Mouse (Mus musculus) lung, postnatal 0 days (tissue): ENCODE measurements around the gene Iqca. TPM values are rescaled to one million over a fixed set of nuclear protein-coding genes. Genes with fewer than 3 reads are reported as not detected.
A peak's percentile ranks its signal among the peaks of the same experiment; 100 is the strongest.

Experiments
- ATAC-seq: fragments of 200-750 bp; cut with Nextera tagmentation; 2 replicates; pipeline ENCODE4 v1.8.0; 2017; ENCODE audit warnings: moderate library complexity
- DNase-seq: peaks from one replicate; pipeline ENCODE4 v3.0.0-alpha.2; 2016; ENCODE audit warnings: low spot score
- H3K27ac ChIP-seq: fragments of 300-500 bp; sonication (generic); 2 replicates; pipeline ENCODE4 v1.5.1; 2014; ENCODE audit warnings: antibody characterized with exemption, mild to moderate bottlenecking, low read length, mixed read lengths
- H3K27me3 ChIP-seq: fragments of 300-500 bp; sonication (generic); replicated peaks from 2 replicates; pipeline ENCODE4 v1.6.1; 2014; ENCODE audit warnings: low read length, mixed read lengths; ENCODE audit not compliant: insufficient read depth
- H3K36me3 ChIP-seq: fragments of 300-500 bp; sonication (generic); 2 replicates; pipeline ENCODE4 v1.6.1; 2014; ENCODE audit warnings: low read length, mixed read lengths; ENCODE audit not compliant: insufficient read depth
- H3K4me1 ChIP-seq: fragments of 300-500 bp; sonication (generic); 2 replicates; pipeline ENCODE4 v1.6.1; 2014; ENCODE audit warnings: antibody characterized with exemption, low read depth, low read length, mixed read lengths; ENCODE audit not compliant: insufficient read depth
- H3K4me2 ChIP-seq: fragments of 300-500 bp; sonication (generic); replicated peaks from 2 replicates; pipeline ENCODE4 v1.6.1; 2014; ENCODE audit warnings: low read depth, mild to moderate bottlenecking, low read length, moderate library complexity, mixed read lengths
- H3K4me3 ChIP-seq: fragments of 300-500 bp; sonication (generic); 2 replicates; pipeline ENCODE4 v1.5.1; 2014; ENCODE audit warnings: low read depth, low read length
- H3K9ac ChIP-seq: fragments of 300-500 bp; sonication (generic); replicated peaks from 2 replicates; pipeline ENCODE4 v1.6.1; 2014; ENCODE audit warnings: low read depth, mild to moderate bottlenecking
- H3K9me3 ChIP-seq: fragments of 300-500 bp; sonication (generic); 2 replicates; pipeline ENCODE4 v1.6.1; 2016; ENCODE audit warnings: low read length, mixed read lengths
- CTCF ChIP-seq: IDR thresholded peaks from 2 replicates; pipeline ENCODE4 v1.5.1; 2016; ENCODE audit warnings: antibody characterized with exemption, mild to moderate bottlenecking
- EP300 ChIP-seq: IDR thresholded peaks from 2 replicates; pipeline ENCODE4 v1.6.1; 2016; ENCODE audit warnings: antibody characterized with exemption, mild to moderate bottlenecking, control low read depth
- WGBS: fragments of 180-500 bp; shearing (Covaris S2); extraction: QIAGEN DNeasy Blood & Tissue Kit; methylation state at CpG from one replicate; pipeline ENCODE4 v1.1.7; 2014; 5-methylcytosine and 5-hydroxymethylcytosine counted together
- polyA plus RNA-seq: library from polyadenylated mRNA; unstranded; fragments of >200 nt; fragmentation: Nextera tagmentation; extraction: Ambion mirVana; gene quantifications from 2 replicates; pipeline ENCODE4 v1.2.1, GENCODE M21; 2015

Gene Iqca
- polyA plus RNA-seq, 1 experiment from 2014 or later = 4.6 TPM

- no peak for ATAC-seq
Observed at GRCm38 (mm10) chr1:90111198-90111839, 41.9 kb downstream of the Iqca start.

DNA sequence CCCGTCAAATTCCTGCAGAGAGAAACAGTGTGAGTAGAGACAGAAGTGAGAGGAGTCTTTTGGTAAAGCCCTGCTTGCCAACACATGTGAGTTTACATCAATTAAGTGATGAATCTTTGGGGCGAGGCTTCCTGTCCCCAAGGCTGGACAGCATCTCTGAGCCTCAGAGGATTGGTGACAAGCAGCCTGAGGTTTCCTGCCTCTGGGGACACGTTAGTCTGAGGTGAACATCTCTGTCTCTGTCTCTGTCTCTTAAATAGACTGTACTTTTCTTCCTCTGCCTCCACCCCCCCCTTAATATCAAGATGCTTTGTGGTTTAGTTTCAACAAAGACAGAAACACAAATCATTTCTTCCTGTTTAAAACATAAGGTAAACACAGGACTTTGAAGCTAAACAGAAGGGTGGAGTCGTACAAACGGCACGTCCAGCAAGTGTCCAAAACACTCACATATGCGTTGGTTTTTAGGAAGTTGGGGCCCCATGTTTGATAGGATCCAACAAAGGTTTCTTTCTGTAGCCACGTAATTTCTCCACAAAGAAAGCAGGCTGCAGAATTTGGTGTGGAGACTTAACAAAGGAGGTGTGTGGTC, 49.2 kb downstream of the Iqca start:
- TF ChIP-seq EP300 (peak; percentile 95), CTCF (no peak)
- DNase-seq (peak; percentile 48), ATAC-seq (peak; percentile 85)
- Histone ChIP-seq H3K9ac (no peak overlapping the region), H3K4me3 (no peak overlapping the region), H3K36me3 (no peaks in the 10 kb centered on the region), H3K27ac (no peak overlapping the region), H3K27me3 (no peaks in the 10 kb centered on the region), H3K4me1 (no peaks in the 10 kb centered on the region), H3K4me2 (no peak overlapping the region), H3K9me3 (no peaks in the 10 kb centered on the region)
- WGBS = 36% methylated on average over 8 of the region's 8 CpGs

More at GRCm38 (mm10) chr1:90111198-90111839, 41.9 kb downstream of the Iqca start:
- no peak overlapping the region for H3K4me2 ChIP-seq
- H3K36me3 ChIP-seq = no peaks in the 10 kb centered on the region
- no peak overlapping the region for H3K4me3 ChIP-seq
- DNase-seq = no peak
- H3K9me3 ChIP-seq = no peaks in the 10 kb centered on the region
- H3K9ac ChIP-seq = no peak overlapping the region
- no peaks in the 10 kb centered on the region for H3K27me3 ChIP-seq
- TF ChIP-seq EP300 (no peak), CTCF (no peak)
- 61% methylated on average over 2 of the region's 2 CpGs for WGBS
- no peak overlapping the region for H3K27ac ChIP-seq
- no peaks in the 10 kb centered on the region for H3K4me1 ChIP-seq

DNA sequence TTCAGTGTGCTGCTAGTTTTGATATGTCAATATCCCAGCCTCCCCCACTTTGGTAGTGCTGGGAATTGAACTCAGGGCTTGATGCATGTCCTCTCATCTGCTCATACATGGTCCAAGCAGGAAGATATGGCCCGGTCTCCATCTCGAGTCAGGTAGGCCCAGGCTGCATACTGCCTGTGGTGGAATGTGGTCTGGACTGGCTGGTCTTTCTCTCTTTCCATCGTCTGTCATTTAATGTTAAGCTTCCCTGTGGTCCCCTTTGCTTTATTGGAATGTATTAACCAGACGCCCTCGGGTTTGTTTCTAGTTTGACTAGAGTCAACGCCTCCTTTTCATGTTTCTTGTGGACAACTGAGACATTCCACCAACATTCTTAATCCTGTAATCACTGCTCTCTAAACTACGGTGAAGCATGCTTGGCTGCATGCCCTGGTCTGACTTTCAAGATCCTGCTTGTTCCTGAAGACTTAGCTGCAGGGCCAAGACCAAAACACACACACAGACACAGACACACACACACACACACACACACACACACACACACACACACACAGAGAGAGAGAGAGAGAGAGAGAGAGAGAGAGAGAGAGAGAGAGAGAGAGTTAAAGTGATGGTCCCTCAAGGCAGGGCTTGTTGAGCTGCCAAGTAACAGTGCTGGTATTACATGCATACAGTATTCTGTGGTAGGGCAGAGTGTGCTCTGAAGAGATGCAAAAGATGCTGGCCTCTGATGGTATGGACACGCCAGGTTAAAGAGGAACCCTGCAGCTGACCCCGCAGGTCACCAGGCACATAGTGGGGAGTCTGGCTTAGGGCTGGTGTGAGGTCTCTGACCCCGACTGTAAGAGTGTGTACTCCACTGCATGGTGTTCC, 52.6 kb downstream of the Iqca start:
- TF ChIP-seq EP300 (no peak), CTCF (no peak)
- Histone ChIP-seq H3K27ac (no peak overlapping the region), H3K9me3 (no peaks in the 10 kb centered on the region), H3K4me2 (no peak overlapping the region), H3K27me3 (no peaks in the 10 kb centered on the region), H3K9ac (no peak overlapping the region), H3K36me3 (no peaks in the 10 kb centered on the region), H3K4me1 (no peaks in the 10 kb centered on the region), H3K4me3 (no peak overlapping the region)
- 60% methylated on average over 10 of the region's 10 CpGs for WGBS
- DNase-seq (peak; percentile 61), ATAC-seq (peak; percentile 30)

DNA sequence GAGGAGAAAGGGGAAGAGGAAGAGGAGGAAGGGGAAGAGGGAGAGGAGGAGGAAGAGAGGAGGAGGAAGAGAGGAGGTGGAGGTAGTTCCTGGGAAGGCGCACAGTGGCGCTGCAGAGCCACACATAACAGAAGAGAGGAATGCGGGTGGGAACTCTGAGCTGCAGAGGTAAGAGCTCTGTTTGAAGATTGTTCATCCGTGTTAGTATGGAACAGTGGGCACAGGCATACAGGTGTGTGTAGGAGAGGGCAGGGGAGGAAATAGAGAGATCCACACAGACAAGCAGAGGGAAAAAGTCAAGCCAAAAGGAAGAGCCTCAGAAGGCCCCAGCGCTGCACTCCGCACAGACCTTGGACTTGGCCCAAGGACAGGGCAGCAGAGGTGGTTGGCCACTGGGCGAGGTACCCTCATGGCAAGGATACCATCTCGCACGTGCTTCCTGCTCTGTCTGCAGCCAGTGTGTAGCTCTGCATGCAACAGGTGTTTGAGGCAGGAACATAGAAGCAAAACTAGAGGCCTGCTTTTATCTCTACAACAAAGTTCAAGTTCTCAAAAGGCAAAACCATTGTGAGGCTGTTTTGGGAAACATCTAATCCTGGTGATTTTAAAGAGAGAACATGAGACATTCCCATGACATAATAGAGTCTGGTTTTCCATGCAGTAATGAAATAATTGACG, 60.2 kb downstream of the Iqca start:
- H3K27me3 ChIP-seq = no peaks in the 10 kb centered on the region
- H3K9ac ChIP-seq = no peak overlapping the region
- no peaks in the 10 kb centered on the region for H3K36me3 ChIP-seq
- ATAC-seq (no peak), DNase-seq (no peak)
- TF ChIP-seq CTCF (no peak), EP300 (no peak)
- no peak overlapping the region for H3K4me3 ChIP-seq
- H3K4me1 ChIP-seq = no peaks in the 10 kb centered on the region
- H3K4me2 ChIP-seq = no peak overlapping the region
- 69% methylated on average over 10 of the region's 10 CpGs for WGBS
- H3K27ac ChIP-seq = no peak overlapping the region
- H3K9me3 ChIP-seq = no peaks in the 10 kb centered on the region

DNA sequence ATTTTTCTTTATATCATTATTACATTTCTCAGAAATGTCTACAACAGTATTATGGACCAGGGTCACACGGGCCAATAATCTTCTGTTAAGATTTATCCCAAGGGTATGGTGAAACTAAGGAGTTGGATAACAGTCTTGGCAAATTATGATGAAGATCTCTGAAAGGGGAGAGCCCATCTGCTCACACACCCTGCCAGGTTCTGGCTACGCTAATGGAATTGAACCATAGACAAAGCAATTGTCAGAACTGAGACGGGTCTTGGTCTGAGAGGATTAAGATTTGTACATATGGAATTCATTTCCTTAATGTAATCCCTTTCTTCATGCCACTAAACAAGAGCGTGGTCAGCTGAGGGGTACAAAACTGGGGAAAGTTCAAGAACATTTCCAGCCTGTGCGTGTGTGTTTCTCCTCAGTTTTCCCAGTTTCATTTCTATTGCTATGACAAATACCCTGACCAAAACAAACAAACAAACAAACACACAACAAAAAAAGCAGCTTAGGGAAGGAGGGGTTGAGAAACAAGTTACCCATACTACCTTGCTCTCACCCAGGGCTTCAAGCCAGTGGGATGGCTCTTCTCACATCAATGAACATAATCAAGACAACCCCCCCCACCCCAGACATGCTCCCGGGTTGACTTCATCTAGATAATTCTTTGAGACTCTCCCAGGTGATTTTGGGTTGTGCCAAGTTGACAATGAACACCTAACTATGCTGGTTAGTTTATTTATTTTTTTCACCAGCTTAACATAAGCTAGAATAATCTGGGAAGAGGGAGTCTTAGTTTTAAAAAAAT, 64.8 kb downstream of the Iqca start:
- no peak for ATAC-seq
- no peak for DNase-seq
- Histone ChIP-seq H3K4me2 (no peak overlapping the region), H3K4me3 (no peak overlapping the region), H3K36me3 (no peaks in the 10 kb centered on the region), H3K27me3 (no peaks in the 10 kb centered on the region), H3K9me3 (no peaks in the 10 kb centered on the region), H3K4me1 (no peaks in the 10 kb centered on the region), H3K27ac (no peak overlapping the region), H3K9ac (no peak overlapping the region)
- TF ChIP-seq EP300 = no peak
- no peak for TF ChIP-seq CTCF
- 82% methylated on average over 6 of the region's 6 CpGs for WGBS
